Mouse (Mus musculus) thymus, postnatal 10 days (tissue): Measurements from ENCODE around the gene Mybpc3.
A peak's percentile ranks its signal among the peaks of the same experiment; 100 is the strongest.

Source experiments
- DNase-seq, 2 experiments: peaks; one replicate each; pipeline ENCODE4 v3.0.0; 2021; ENCODE audit warnings: low spot score in 2 of 2

Gene Mybpc3

DNA sequence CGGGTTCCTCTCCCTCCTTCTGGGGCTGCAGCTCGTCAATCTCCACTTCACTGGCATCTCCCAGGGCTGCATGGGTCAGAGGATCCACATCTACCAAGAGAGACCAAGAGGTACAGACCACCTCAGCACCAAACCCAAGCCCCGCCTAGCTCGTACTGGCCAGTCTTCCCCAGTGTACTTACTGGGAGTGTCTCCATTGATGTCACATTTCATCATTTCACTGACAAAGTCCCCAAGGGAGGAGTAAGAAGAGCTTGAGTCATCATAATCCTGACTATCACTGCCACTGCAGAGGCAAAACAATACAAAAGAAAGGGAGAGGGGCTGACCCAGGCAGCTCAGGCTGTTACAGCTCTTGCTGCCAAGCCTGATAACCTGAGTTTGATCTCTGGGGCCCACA, 49.7 kb downstream of the Mybpc3 start:
- no peak for DNase-seq

DNA sequence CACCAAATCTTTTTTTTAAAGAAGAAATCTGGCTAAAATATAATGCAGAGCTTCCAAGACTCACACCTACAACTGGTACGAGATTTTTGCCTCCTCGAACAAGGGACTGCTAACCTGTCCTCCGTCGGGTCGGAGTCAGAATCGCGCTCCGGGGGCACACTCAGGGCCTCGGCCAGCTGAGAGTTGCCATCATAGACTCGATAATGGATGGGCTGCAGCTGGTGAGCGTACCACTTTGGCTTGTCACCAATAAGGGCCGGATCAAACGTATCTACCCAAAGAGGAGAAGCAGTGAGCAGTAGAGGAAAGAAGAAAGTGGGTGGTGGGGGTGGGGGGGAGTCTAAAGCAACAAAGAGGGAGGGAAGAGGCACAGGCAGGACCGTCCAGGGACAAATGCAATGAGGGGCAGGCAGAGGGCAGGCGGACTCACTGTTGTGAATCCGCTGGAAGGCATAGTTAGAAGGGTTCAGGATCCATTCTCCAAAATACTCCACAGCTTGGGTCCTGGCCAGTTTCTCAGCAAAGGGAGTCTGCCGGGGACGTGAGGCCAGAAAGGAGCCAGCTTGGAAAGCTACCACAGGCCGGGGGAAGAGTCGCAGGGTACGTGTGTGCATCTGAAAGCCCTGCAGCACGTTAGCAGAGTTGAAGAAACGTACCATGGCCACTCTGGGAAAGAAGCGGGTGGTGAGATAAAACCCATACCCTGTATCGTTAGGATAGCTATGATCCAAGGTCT, 51.8 kb downstream of the Mybpc3 start:
- DNase-seq, result no peak

DNA sequence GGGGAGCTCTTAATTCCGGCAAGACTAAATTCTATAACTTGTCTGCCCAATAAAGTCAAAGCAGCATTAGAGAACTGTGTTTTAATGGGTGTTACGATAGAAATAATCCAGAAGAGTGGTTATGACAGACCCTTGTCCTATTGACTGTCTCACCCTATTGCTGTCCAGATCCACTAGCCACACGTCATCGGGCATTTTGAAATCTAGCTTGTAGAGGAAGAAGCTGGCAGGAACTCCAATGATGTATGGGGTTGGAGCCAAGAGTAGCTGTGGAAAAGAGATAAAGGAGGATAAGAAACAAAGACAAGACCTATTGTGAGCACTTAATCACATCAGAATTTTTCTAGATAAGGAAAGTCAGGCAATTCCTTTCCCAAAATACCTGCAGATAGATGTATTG, 57.5 kb downstream of the Mybpc3 start:
- DNase-seq, result no peak

DNA sequence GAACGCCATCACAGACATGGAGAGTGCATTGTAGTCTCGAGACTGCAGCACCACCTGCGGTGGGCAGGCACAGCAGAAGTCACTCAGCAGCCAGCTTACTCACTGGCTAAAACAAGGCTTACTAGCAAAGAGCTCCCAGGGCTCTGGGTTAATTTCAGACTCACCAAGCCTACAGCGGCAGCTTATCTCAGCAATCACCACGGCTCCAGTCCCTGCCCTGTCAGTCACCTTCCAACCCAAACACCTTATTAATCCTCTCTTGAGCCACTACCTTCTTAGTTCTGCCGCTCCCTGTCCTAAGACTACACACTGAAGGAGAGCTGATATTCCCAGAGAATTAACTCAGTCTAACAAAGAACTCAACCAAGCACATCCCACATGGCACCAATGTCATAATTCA, 58.3 kb downstream of the Mybpc3 start:
- no peak for DNase-seq

DNA sequence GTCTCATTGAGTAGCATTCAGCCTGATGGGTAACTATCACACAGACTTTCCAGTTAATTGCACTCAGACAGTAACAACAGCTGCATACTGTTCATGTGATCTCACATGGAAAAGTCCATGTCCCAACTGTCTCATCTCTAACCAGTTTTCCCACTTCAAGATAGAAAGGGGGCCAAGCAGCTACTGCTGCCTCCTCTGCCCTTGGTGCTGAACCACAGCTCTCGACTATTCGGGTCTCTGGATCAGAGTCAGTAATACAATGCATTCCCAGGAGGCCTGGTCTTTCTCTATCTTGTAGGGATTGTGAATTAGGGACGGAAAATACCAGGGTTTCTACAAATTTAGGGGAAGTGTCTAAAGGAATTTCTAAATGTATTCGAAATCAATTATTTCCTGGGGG, 61.9 kb downstream of the Mybpc3 start:
- no peak for DNase-seq

DNA sequence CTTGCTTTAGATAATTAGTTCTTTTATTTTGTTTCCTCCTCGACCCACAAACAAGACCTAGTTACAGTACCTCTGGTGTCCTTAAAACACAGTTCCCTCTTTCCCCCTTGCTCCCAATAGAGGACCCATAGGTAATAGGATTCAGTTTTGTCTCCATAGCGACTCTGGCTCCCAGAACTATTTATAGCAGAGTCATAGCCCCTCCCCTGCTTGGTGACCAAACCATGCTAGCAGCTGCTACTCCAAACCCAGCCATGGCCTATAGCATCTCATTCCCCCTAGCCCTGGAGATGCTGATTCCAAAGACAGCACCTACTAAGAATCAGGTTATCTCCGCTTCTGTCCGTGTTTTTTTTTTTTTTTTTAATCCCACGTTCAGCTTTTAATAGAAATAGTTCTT, 62.8 kb downstream of the Mybpc3 start:
- DNase-seq, result no peak

DNA sequence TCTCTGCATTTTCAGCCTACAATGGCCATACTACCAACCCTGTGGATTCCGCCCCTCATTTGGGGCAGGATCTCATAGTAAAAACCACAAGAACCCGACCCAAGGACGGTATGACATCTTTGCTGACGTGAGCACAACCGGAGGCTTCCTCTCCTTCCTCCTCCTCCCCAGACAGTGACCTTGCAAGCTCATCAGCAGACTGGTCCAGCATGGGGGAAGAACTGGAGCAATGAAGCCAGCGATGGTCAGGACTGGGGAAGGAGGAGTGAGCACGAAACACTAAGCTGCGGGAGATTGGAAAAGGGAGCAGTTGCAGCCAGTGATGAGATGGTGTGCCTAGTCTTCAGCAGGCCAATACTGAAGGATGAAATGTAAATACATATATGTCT, 64.1 kb downstream of the Mybpc3 start:
- DNase-seq, result no peak

DNA sequence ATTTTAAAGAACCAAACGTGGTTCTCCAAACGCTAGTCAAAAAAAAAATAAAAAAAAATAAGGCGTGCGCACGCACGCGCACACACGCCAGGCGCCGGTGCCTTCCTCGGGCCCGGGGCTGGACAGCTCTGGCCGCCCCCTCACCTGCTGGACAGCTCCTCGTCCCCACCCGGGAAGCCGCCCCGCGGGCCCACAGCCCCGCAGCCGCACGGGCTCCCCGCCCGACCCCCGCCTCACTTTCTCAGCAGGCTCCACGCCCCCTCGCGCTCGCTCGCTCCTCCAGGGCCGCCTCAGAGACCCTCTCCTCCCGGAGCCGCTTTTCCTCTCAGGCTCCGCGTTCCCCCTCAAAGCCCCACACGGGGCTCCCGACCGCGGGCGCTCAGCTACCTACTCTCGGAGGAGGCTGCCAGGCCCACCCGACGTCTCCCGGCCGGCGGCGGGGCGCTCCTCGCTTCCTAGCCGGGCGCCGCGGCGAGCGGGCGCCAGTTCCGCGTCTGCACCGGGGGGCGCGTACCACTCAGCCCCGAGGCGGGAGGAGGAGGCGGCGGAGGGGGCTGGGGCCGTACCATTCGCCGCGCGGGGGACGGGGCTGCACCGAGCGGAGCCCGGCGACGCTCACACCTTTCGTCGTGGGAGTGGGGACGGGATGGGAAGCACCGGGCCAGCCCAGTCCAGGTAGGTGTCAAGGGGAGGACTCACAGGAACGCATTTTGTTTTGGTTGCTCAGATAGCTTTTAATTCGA, 64.6 kb downstream of the Mybpc3 start:
- peak; percentile 91 to 92 for DNase-seq

DNA sequence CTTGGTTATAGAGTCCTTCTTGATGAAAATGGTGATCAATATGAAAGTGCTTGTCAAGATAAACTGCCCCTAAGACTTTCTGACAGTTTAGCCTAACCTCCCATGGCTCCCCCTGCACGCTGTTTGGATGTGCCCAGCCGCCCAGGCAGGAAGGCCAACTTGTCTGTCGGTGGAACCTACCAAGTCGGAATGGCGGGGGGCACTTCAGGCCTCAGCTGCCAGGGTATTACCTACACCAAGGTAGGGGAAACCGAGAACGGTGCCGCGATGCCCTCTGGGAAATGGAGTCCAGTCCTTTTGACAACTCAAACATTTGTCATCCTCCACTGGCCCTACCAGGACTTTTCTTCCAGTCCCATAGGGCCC, 65.2 kb downstream of the Mybpc3 start:
- DNase-seq, result peak; percentile 97 to 98

DNA sequence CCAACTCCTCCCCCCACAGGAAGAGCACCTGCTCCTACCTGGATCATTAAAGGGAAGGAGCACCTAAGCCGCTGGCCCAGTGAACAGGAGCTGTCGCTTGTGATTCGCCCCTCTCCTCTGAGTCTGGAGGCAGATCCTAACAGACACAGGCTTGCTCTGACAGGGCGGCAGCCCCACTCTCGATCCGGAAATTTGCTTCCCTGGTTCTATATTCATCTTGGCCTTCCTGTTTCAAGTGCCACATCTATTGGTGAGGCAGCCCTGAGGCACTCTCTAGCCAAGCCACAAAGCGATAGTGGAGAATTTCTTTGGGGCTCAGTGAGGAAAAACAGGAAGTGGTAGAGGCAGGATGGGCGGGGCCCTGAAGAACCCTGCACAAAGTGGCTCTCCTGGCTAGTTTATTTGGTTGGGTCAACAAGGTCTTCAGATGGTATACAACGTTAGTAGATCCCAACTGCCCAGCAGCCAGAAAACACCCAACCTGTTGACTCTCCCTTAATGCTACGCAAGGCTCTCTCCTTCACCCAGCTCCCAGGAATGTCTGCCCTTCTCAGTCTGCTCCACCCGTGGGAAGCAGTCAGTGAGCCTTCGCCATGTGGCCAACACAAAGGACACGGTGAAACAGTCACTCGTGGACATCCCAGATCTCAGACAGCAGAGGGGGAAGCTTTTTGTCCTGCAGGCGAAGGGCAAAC, 65.9 kb downstream of the Mybpc3 start, which contains the start of gene Madd:
Gene Madd, minus strand, starts transcription at position 127 of the 695 bp plus-strand sequence.
- DNase-seq, result peak; percentile 59 to 67
